Mouse (Mus musculus) hindbrain, embryonic 10.5 days (tissue): ENCODE measurements around the gene Gss. TPM values are rescaled to one million over a fixed set of nuclear protein-coding genes. Genes with fewer than 3 reads are reported as not detected.
"Not testable (repeated sequence)": the region's sequence is repeated elsewhere in the genome, so short reads cannot be mapped to it uniquely, and the experiment has no call there.

Experiments
- DNase-seq: peaks from one replicate; pipeline ENCODE4 v3.0.0-alpha.2; 2017; ENCODE audit warnings: low spot score
- H3K27ac ChIP-seq: fragments of 300-500 bp; sonication (generic); 2 replicates; pipeline ENCODE4 v1.5.1; 2016; ENCODE audit warnings: mild to moderate bottlenecking, moderate library complexity
- H3K27me3 ChIP-seq: fragments of 300-500 bp; sonication (generic); 2 replicates; pipeline ENCODE4 v1.6.1; 2016; ENCODE audit warnings: mild to moderate bottlenecking; ENCODE audit not compliant: poor library complexity, insufficient read depth, severe bottlenecking
- H3K36me3 ChIP-seq: fragments of 300-500 bp; sonication (generic); 2 replicates; pipeline ENCODE4 v1.6.1; 2016; ENCODE audit warnings: mild to moderate bottlenecking, moderate library complexity
- H3K4me1 ChIP-seq: fragments of 300-500 bp; sonication (generic); replicated peaks from 2 replicates; pipeline ENCODE4 v1.6.1; 2016; ENCODE audit warnings: mild to moderate bottlenecking
- H3K4me3 ChIP-seq: fragments of 300-500 bp; sonication (generic); 2 replicates; pipeline ENCODE4 v1.5.1; 2016; ENCODE audit warnings: mild to moderate bottlenecking, moderate library complexity
- H3K9me3 ChIP-seq: fragments of 300-500 bp; sonication (generic); 2 replicates; pipeline ENCODE4 v1.6.1; 2016; ENCODE audit warnings: mild to moderate bottlenecking, moderate library complexity
- WGBS: fragments of 180-500 bp; shearing (Covaris S2); methylation state at CpG from one replicate; pipeline ENCODE4 v1.1.7; 2016; 5-methylcytosine and 5-hydroxymethylcytosine counted together
- polyA plus RNA-seq: library from polyadenylated mRNA; unstranded; fragments of >200 nt; fragmentation: Nextera tagmentation; extraction: Ambion mirVana; gene quantifications from 2 replicates; pipeline ENCODE4 v1.2.1, GENCODE M21; 2016

The Gss gene
- polyA plus RNA-seq, 1 experiment from 2014 or later: 20.6 TPM

- Histone ChIP-seq H3K4me1 (0 out of 2 replicates have a peak, but pooled peaks cover 5% of the 10 kb centered on the region), H3K4me3 (no peak overlapping the region), H3K9me3 (no peaks in the 10 kb centered on the region), H3K27ac (no peak overlapping the region), H3K27me3 (no peaks in the 10 kb centered on the region), H3K36me3 (peaks cover 6% of the 10 kb centered on the region; the same call in 1 of the 2 replicates)
- no peak for DNase-seq
- WGBS: 89% methylated on average over 2 of the region's 2 CpGs
Measured at GRCm38 (mm10) chr2:155554426-155554985, 38.1 kb downstream of the Gss start.

- Histone ChIP-seq H3K36me3 (no peaks in the 10 kb centered on the region), H3K27ac (no peak overlapping the region), H3K4me1 (0 out of 2 replicates have a peak, but pooled peaks cover 5% of the 10 kb centered on the region), H3K4me3 (no peak overlapping the region), H3K9me3 (no peaks in the 10 kb centered on the region), H3K27me3 (no peaks in the 10 kb centered on the region)
- no peak for DNase-seq
Measured at GRCm38 (mm10) chr2:155552949-155553354, 39.7 kb downstream of the Gss start.

GRCm38 (mm10) chr2:155552336-155552735 lies 40.3 kb downstream of the Gss start:
- no peaks in the 10 kb centered on the region for H3K27me3 ChIP-seq
- no peak for DNase-seq
- H3K4me3 ChIP-seq: no peak overlapping the region
- no peak overlapping the region for H3K27ac ChIP-seq
- H3K36me3 ChIP-seq: no peaks in the 10 kb centered on the region
- no peaks in the 10 kb centered on the region for H3K9me3 ChIP-seq
- H3K4me1 ChIP-seq: 0 out of 2 replicates have a peak, but pooled peaks cover 4% of the 10 kb centered on the region

GRCm38 (mm10) chr2:155546955-155547354 lies 45.7 kb downstream of the Gss start:
- H3K27ac ChIP-seq: no peak overlapping the region
- H3K4me3 ChIP-seq: no peak overlapping the region
- WGBS: 77% methylated on average over 1 of the region's 1 CpGs
- H3K4me1 ChIP-seq: no peaks in the 10 kb centered on the region
- DNase-seq: no peak
- H3K36me3 ChIP-seq: no peaks in the 10 kb centered on the region
- H3K9me3 ChIP-seq: no peaks in the 10 kb centered on the region
- no peaks in the 10 kb centered on the region for H3K27me3 ChIP-seq

- 77% methylated on average over 6 of the region's 6 CpGs for WGBS
- no peaks in the 10 kb centered on the region for H3K4me1 ChIP-seq
- no peak for DNase-seq
- H3K27me3 ChIP-seq: no peaks in the 10 kb centered on the region
- no peaks in the 10 kb centered on the region for H3K9me3 ChIP-seq
- H3K36me3 ChIP-seq: no peaks in the 10 kb centered on the region
- no peak overlapping the region for H3K4me3 ChIP-seq
- H3K27ac ChIP-seq: no peak overlapping the region
Measured at GRCm38 (mm10) chr2:155540822-155541458, 51.7 kb downstream of the Gss start.

- DNase-seq: no peak
- Histone ChIP-seq H3K9me3 (no peaks in the 10 kb centered on the region), H3K4me3 (no peak overlapping the region), H3K27me3 (no peaks in the 10 kb centered on the region), H3K36me3 (no peaks in the 10 kb centered on the region), H3K4me1 (no peaks in the 10 kb centered on the region), H3K27ac (no peak overlapping the region)
Measured at GRCm38 (mm10) chr2:155539696-155540095, 52.9 kb downstream of the Gss start.

- H3K27ac ChIP-seq, H3K27me3 ChIP-seq, DNase-seq, H3K4me3 ChIP-seq, H3K4me1 ChIP-seq, H3K9me3 ChIP-seq, H3K36me3 ChIP-seq: not testable (repeated sequence)
- 80% methylated on average over 19 of the region's 19 CpGs for WGBS
Measured at GRCm38 (mm10) chr2:155538463-155539057, 54.0 kb downstream of the Gss start.

GRCm38 (mm10) chr2:155537761-155538462 lies 54.7 kb downstream of the Gss start:
- Histone ChIP-seq H3K9me3 (no peaks in the 10 kb centered on the region), H3K36me3 (no peaks in the 10 kb centered on the region), H3K27me3 (no peaks in the 10 kb centered on the region), H3K4me1 (no peaks in the 10 kb centered on the region), H3K4me3 (no peak overlapping the region), H3K27ac (no peak overlapping the region)
- DNase-seq: no peak
- WGBS: 83% methylated on average over 5 of the region's 5 CpGs

- Histone ChIP-seq H3K27me3 (no peaks in the 10 kb centered on the region), H3K9me3 (no peaks in the 10 kb centered on the region), H3K4me1 (no peaks in the 10 kb centered on the region), H3K4me3 (no peak overlapping the region), H3K36me3 (no peaks in the 10 kb centered on the region), H3K27ac (no peak overlapping the region)
- DNase-seq: no peak
Measured at GRCm38 (mm10) chr2:155536292-155536691, 56.3 kb downstream of the Gss start.

- WGBS: 84% methylated on average over 5 of the region's 5 CpGs
- Histone ChIP-seq H3K27ac (no peak overlapping the region), H3K9me3 (no peaks in the 10 kb centered on the region), H3K4me3 (no peak overlapping the region), H3K4me1 (no peaks in the 10 kb centered on the region), H3K36me3 (no peaks in the 10 kb centered on the region), H3K27me3 (no peaks in the 10 kb centered on the region)
- DNase-seq: no peak
Measured at GRCm38 (mm10) chr2:155527367-155527766, 65.2 kb downstream of the Gss start.

- Histone ChIP-seq H3K27me3 (no peaks in the 10 kb centered on the region), H3K4me1 (no peaks in the 10 kb centered on the region), H3K27ac (no peak overlapping the region), H3K36me3 (no peaks in the 10 kb centered on the region), H3K9me3 (no peaks in the 10 kb centered on the region), H3K4me3 (no peak overlapping the region)
- DNase-seq: no peak
- 68% methylated on average over 1 of the region's 1 CpGs for WGBS
Measured at GRCm38 (mm10) chr2:155524378-155524777, 68.2 kb downstream of the Gss start.

- peaks cover 3% of the 10 kb centered on the region for H3K4me1 ChIP-seq
- H3K27me3 ChIP-seq: no peaks in the 10 kb centered on the region
- H3K27ac ChIP-seq: no peak overlapping the region
- H3K4me3 ChIP-seq: no peak overlapping the region
- DNase-seq: no peak
- no peaks in the 10 kb centered on the region for H3K36me3 ChIP-seq
- WGBS: 62% methylated on average over 5 of the region's 5 CpGs
- H3K9me3 ChIP-seq: no peaks in the 10 kb centered on the region
Measured at GRCm38 (mm10) chr2:155523706-155524105, 68.9 kb downstream of the Gss start.
